Mouse (Mus musculus): Measurements from ENCODE around the gene Lcn10.
"Not testable (repeated sequence)": the region's sequence is repeated elsewhere in the genome, so short reads cannot be mapped to it uniquely, and the experiment has no call there.

The Lcn10 gene

DNA sequence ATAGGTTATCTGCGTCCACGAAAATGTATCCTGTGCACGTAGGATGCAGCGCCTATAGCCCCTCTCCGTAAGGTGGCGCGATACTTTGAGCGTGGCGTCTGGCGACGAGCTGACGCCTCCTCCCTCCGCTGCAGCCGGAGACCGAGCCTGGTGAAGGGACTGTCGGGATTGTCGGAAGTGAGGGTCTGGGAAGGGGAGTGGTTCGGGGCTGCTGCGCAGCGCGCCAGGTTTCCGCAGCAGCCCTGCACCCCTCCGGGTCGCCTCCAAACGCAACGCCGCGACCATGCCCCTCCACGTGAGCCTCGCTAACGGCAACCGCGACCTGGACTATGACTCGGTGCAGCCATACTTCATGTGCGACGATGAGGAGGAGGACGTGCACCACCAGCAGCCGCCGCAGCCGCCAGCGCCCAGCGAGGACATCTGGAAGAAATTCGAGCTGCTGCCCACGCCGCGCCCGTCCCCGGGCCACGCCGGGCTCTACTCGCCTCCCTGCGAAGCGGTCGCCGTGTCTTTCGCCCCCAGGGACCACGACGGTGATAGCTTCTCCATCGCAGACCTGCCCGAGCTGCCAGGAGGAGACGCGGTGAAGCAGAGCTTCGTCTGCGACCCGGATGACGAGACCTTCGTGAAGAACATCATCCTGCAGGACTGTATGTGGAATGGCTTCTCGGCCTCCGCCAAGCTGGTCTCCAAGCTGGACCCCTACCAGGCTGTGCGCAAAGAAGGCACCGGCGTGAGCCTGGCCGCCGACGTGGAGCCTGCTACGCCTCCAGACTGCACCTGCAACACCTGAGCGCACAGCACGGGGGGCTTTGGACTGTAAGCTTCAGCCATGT is 24.3 kb downstream of the Lcn10 start, which contains the start of gene Bmyc:
Gene Bmyc (plus strand): TSS at position 97 of the 839 bp plus-strand sequence.
- DNase-seq (ENCODE audit: low spot score in 2 of 2), result peak; percentile 68 to 74

DNA sequence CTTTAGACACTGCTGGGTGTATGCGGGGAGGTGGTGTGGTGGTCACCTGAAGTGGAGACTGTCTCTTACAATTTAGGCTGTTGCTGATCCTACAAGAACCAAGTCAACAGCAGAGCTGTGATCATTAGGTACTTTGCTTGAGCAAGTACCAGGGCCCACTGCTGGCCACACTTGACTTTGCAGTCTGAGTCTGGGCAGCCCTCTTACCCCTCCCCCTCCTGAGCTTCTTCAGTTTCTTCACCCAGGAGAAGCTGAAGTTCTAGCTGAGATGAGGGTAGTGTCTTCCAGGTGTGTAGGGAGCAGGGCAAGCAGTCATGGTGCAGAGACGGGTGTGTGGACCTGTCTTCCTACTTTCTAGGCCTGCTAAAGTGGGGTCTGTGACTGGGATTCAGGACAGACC is 25.6 kb downstream of the Lcn10 start:
- DNase-seq (ENCODE audit: low spot score in 2 of 2), result no peak

DNA sequence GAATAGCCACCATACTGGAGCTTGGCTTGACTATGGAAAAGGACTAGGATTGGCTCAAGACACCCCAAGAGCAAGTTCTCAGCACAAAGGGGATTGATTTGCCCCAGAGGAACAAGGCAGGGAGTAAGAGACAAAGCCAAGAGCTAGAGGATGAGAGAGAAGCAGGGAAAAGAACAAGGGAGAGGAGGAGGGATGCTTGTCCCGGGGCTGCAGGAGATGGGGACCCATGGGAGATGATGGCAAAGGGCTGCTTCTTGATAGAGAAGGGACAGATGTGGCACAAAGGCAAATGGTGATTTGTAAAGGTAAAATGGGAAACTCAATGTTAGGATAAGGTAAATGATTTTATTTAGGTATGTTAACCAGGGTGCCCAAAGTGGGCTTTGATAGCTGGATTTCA is 26.5 kb downstream of the Lcn10 start:
- not testable (repeated sequence) for DNase-seq (ENCODE audit: low spot score in 2 of 2)

DNA sequence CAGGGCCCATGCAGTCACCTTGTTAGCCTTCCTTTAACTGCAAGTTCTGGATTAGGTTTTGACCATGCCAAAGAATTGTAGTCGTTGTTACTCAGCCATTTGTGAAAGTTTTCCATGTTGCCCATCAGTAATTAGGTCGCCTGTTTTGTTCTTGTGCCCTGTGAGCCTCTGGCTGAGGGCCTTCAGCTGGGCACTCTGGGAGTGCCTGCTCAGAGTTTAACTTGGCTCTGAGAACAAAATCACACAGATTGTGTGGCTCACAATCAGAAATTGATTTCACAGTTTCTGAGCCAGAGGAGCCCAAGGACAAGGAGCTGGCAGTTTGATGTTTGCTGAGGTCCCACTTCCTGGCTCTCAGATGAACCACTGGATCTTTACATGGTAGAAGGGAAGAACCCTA is 27.3 kb downstream of the Lcn10 start:
- not testable (repeated sequence) for DNase-seq (ENCODE audit: low spot score in 2 of 2)

DNA sequence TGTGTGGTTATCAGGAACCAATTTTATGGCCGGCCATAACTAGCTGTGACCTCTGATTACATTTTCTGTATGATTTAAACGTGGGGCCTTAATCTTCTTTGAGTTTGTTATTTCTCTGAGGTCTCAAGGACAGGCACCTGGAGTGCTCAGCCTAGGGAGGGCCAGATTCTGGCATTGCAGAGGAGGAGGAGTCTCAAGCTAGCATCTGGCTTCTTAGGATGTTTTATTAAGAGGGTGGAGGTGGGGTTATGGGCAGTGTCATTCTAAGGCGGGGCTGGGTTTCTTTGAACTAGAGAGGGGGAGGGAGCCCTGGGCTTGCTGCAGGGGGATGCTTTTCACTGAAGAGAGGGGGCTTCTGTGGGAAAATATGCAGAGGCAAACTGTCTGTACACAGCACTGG is 29.1 kb downstream of the Lcn10 start:
- not testable (repeated sequence) for DNase-seq (ENCODE audit: low spot score in 2 of 2)

DNA sequence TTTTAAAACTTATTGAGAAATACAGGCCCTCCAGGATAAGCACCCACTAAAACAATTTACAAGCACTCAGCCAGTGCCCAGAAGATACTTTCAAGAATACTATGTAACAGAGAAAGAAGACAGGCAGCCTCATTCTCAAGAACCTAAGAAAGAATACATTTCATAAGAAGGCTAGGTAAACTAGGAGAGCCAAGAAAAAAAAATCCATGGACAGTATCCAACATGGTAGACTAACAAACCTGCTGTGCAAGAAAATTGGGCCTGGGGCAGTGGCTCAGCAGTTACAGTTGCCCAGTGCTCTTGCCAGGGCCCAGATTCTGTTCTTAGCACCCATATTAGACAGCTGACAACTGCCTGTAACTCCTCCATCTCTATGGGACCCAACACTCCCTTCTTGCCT is 34.7 kb downstream of the Lcn10 start:
- DNase-seq (ENCODE audit: low spot score in 2 of 2), result no peak

DNA sequence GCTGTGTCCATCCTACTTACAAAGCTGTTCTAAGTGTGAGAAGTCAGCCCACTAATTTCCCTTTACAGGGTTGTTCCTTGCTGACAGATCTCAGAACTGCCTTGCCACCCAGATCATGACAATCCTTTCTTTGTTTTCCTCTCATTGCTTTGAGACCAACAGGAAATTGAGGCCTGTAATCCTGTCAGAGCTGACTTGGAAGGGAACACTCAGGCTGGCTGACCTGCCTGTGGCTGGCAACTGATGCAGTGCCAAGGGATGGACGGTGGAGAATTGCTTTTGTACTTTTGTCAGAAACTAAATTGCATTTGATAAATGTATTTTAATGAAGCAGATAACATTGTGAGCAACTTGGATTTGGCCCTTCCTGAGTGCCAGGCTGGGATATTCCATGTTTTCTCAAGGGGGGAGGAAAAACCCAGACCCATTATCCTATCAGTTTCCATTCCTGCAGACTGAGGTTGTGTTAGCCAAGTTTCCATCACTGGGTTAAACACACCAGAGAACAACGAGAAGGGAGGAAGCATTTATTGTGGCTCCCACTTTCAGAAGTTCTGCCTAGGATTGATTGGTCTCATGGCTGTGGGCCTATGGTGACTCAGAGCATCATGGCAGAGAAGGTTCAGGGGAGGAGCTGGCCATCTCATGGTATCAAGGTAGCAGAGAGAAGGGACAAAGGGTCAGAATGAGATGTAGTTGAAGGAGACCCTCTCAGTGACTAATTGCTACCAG is 50.8 kb downstream of the Lcn10 start:
- DNase-seq (ENCODE audit: low spot score in 2 of 2), result no peak
